Mouse (Mus musculus) heart, adult 8-10 months (tissue): Measurements from ENCODE around the gene Impdh1. TPM values are rescaled to one million over a fixed set of nuclear protein-coding genes. Genes with fewer than 3 reads are reported as not detected.
A peak's percentile ranks its signal among the peaks of the same experiment; 100 is the strongest.
"Not testable (repeated sequence)": the region's sequence is repeated elsewhere in the genome, so short reads cannot be mapped to it uniquely, and the experiment has no call there.

Experiments used
- DNase-seq: peaks from one replicate; pipeline ENCODE4 v3.0.0; 2022; ENCODE audit warnings: low spot score
- microRNA-seq: library from miRNA; unstranded; fragments of <30 nt; microRNA quantifications from one replicate; pipeline ENCODE4 v1.2.0, GENCODE M21; 2022
- total RNA-seq, 4 experiments: library from RNA; stranded (reverse); gene quantifications; 2 replicates each; pipeline ENCODE4 v1.2.4; 2022

The Impdh1 gene
- total RNA-seq, 4 experiments from 2014 or later, result 16.5 to 24.0 (median 20.5) TPM

- no peak for DNase-seq
Measured at GRCm38 (mm10) chr6:29179843-29180242, 36.3 kb downstream of the Impdh1 start.

- DNase-seq, result no peak
Measured at GRCm38 (mm10) chr6:29178888-29179658, 37.1 kb downstream of the Impdh1 start, which contains the start of gene Prrt4. TSS of gene Prrt4 (minus strand) at chr6:29179584.

- no peak for DNase-seq
Measured at GRCm38 (mm10) chr6:29177901-29178879, 38.0 kb downstream of the Impdh1 start.

GRCm38 (mm10) chr6:29175113-29175512 lies 41.1 kb downstream of the Impdh1 start:
- DNase-seq, result no peak

GRCm38 (mm10) chr6:29174368-29174767 lies 41.8 kb downstream of the Impdh1 start:
- no peak for DNase-seq

- DNase-seq, result peak; percentile 66
Measured at GRCm38 (mm10) chr6:29170952-29171388, 45.2 kb downstream of the Impdh1 start.

- no peak for DNase-seq
Measured at GRCm38 (mm10) chr6:29170063-29170921, 45.9 kb downstream of the Impdh1 start.

- no peak for DNase-seq
Measured at GRCm38 (mm10) chr6:29169675-29170062, 46.5 kb downstream of the Impdh1 start.

- no peak for DNase-seq
Measured at GRCm38 (mm10) chr6:29168871-29169270, 47.3 kb downstream of the Impdh1 start.

GRCm38 (mm10) chr6:29166196-29166595 lies 50.0 kb downstream of the Impdh1 start:
- DNase-seq, result peak; percentile 73

GRCm38 (mm10) chr6:29164314-29165244 lies 51.6 kb downstream of the Impdh1 start, which contains the start of gene Rbm28:
TSS of gene Rbm28 (minus strand) at chr6:29165006.
- peak; percentile 93 for DNase-seq

- DNase-seq, result not testable (repeated sequence)
Measured at GRCm38 (mm10) chr6:29161291-29161690, 54.9 kb downstream of the Impdh1 start.

GRCm38 (mm10) chr6:29160786-29161185 lies 55.4 kb downstream of the Impdh1 start:
- DNase-seq, result no peak

GRCm38 (mm10) chr6:29156326-29156725 lies 59.8 kb downstream of the Impdh1 start:
- no peak for DNase-seq

Small RNAs within 50 kb of the gene (microRNA-seq; reads per million reads assigned to microRNA genes)
- gene Gm24303, result not detected

Other genes starting within 250 kb of the Impdh1 start
- gene Lep, start 156.1 kb downstream of the Impdh1 start, total RNA-seq, result 1 to 10 TPM in 2 of 4 experiments, under 1 TPM in 1, not detected in 1; 0.22 to 1.8 (median 1.4) TPM
- 10 to 100 TPM; 15.1 to 19.7 (median 18.9) TPM for gene Rbm28, start 51.4 kb downstream of the Impdh1 start, total RNA-seq
- gene Prrt4, start 36.8 kb downstream of the Impdh1 start, total RNA-seq, result 1 to 10 TPM; 2.2 to 3.2 (median 2.9) TPM
- 1 to 10 TPM; 3.7 to 6.7 (median 6.1) TPM for gene Hilpda, start 56.1 kb upstream of the Impdh1 start, total RNA-seq
- under 1 TPM in 1 of 4 experiments, not detected in 3; 0.59 TPM for gene Fam71f2, start 63.2 kb upstream of the Impdh1 start, total RNA-seq
- not detected for gene Fam71f1, start 102.8 kb upstream of the Impdh1 start, total RNA-seq
- gene Calu, start 131.7 kb upstream of the Impdh1 start, total RNA-seq, result 100 to 1,000 TPM; 230 to 251 (median 234) TPM
- gene Opn1sw, start 172.1 kb upstream of the Impdh1 start, total RNA-seq, result under 1 TPM in 2 of 4 experiments, not detected in 2; 0.22 to 0.79 TPM
- gene Ccdc136, start 179.9 kb upstream of the Impdh1 start, total RNA-seq, result 1 to 10 TPM; 1.1 to 2.9 (median 2.5) TPM
- gene Flnc, start 216.9 kb upstream of the Impdh1 start, total RNA-seq, result 100 to 1,000 TPM; 195 to 305 (median 272) TPM